Mouse (Mus musculus): ENCODE data around the gene Tapt1.
"Not testable (repeated sequence)": the region's sequence is repeated elsewhere in the genome, so short reads cannot be mapped to it uniquely, and the experiment has no call there.

DNA sequence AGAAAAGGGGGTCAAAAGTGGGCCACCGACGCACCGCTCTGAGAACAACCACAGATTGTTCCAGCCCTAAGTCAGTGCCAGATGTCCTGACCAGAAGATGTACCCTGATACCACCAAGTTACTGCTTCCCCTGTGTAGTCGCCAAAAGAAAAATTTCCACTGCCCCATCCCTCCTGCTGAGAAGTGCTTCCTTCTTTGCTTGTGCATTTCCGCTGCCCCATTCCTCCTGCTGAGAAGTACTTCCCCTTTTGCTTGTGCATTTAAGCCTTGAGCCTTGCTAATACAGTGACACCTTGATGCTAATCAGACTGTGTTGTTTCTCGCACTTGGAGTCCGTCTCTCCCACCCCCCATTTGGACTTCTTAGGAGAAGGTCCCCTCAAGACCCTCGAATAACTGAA, 99.9 kb downstream of the Tapt1 start:
- not testable (repeated sequence) for TF ChIP-seq CTCF (IDR thresholded peaks at IDR 0.05); POLR2A (IDR thresholded peaks at IDR 0.05; ENCODE audit: insufficient read depth, low read depth, low read length); EP300 (IDR thresholded peaks at IDR 0.05; ENCODE audit: insufficient read depth, low read depth, low read length)

Data from heart, adult 2 months (tissue).